Mouse (Mus musculus): ENCODE measurements around the gene Reep3. TPM values are rescaled to one million over a fixed set of nuclear protein-coding genes. Genes with fewer than 3 reads are reported as not detected.
A peak's percentile ranks its signal among the peaks of the same experiment; 100 is the strongest.
"Not testable (repeated sequence)": the region's sequence is repeated elsewhere in the genome, so short reads cannot be mapped to it uniquely, and the experiment has no call there.

The Reep3 gene
- total RNA-seq, 2 experiments from 2014 or later = 16.6 to 17.8 TPM

DNA sequence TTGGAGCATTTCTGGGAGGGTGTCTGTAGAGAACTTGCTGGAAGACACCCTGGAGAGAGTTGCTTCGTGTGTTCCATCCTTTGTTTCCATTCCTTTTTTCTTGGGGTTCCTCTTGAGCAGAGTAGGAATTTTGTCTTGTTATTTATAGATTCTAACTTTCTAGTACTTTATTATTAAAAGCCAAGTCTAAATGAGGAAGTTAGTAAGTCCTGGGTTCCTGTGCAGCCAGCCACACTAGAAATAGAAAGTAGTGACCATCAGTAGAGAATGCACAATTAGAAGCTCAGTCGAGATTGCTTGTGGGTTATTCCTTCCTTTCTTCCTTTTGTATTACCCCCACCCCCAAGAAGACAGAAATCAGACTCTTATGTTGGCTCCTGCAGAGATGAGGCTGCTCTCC, 27.0 kb upstream of the Reep3 start:
- TF ChIP-seq CTCF (IDR thresholded peaks at IDR 0.05) = no peak
- no peak for DNase-seq (ENCODE audit: extremely low spot score in 1 of 2, low spot score in 2 of 2)
- no peak overlapping the region for H3K4me3 ChIP-seq
- peak overlapping the region; percentile 72 for H3K27ac ChIP-seq
- intact Hi-C loops (cut with DNase I) = no loop called here

DNA sequence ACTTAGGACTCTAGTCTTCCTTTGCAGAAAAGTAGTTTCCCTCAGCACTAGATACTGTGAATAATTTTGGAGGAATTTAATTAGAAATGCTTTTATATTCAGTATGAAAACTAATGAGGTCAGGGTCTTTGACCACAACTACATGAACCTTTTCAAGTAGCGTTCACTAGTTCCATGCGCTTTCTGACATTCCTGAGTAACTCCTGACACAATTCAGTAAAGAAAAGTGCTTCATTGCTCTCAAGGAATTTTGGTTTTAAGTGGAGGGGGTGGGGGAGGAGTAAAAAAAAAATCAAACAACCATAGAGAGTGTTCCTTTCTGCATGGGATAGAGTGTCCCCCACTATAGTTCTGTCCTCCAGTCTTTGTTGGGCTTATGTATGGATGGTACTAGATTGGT, 23.9 kb upstream of the Reep3 start:
- H3K4me3 ChIP-seq = no peak overlapping the region
- DNase-seq (ENCODE audit: extremely low spot score in 1 of 2, low spot score in 2 of 2) = no peak
- TF ChIP-seq CTCF (IDR thresholded peaks at IDR 0.05) = no peak
- intact Hi-C loops (cut with DNase I) = no loop called here
- H3K27ac ChIP-seq = no peak overlapping the region

DNA sequence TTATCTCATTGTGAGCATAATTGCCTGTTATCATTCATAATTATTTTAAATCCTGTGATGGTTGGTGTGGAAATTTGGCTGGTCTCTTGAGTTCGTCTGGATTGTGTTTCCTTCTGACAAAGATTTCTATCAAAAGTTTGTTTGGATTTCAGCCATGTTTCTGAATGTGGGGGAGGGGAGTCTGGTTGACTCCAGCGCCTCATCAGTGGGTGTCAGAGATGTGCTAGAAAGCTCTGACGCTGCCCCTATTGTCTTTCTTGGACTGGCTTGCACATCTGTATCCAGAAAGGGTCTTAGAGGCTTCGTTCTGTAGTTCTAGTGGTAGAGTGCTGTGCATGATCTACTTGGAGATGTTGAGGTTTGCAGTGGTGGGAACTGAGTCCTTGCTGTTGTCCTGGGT, 23.4 kb upstream of the Reep3 start:
- no peak for TF ChIP-seq CTCF (IDR thresholded peaks at IDR 0.05)
- intact Hi-C loops (cut with DNase I) = no loop called here

DNA sequence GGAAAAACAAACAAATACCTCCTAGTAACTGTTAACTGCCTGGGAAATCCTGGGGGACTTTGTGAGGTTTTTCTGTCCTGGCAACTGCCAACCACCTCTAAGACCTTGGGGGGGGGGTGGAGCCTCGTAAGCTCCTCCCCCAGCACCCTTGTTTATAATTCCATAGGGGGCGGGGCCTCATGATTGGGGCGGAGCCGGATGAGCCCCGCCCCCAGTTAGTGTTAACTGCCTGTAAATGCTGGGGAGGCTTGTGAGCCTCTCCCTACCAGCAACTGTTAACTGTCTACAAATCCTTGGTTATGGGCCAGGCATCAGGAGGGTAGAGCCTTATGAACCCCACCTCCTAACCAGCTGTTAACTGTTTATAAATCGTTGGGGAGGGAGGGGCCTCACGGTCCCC, 22.5 kb upstream of the Reep3 start:
- TF ChIP-seq CTCF (IDR thresholded peaks at IDR 0.05) = no peak
- intact Hi-C loops (cut with DNase I) = no loop called here

More for the DNA sequence above, 23.4 kb upstream of the Reep3 start:
- no peak overlapping the region for H3K4me3 ChIP-seq
- DNase-seq (ENCODE audit: extremely low spot score in 1 of 2, low spot score in 2 of 2) = no peak
- H3K27ac ChIP-seq = no peak overlapping the region

DNA sequence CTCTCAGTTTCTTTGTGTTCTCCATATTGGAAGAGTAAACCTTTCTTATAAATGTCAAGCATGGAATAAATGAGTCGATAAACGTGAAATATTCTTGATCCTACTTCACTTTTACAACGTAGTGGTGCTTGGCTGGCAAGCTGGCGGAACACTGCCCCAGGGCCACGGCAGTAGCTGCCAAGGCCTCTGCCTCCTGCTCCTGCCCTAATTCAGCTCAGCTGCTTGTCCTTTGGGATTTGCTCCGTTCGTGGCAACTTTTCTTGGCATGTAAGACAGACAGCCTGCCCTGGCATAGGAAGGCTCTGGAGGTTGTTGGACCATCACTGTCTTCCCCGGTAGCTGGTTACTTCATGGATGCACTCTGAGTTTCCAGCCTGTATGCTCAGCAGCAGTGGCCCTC, 19.5 kb upstream of the Reep3 start:
- no peak overlapping the region for H3K4me3 ChIP-seq
- intact Hi-C loops (cut with DNase I) = no loop called here
- H3K27ac ChIP-seq = peak overlapping the region; percentile 12; the same call in 1 of the 2 replicates
- no peak for DNase-seq (ENCODE audit: extremely low spot score in 1 of 2, low spot score in 2 of 2)
- no peak for TF ChIP-seq CTCF (IDR thresholded peaks at IDR 0.05)

More for the DNA sequence above, 22.5 kb upstream of the Reep3 start:
- no peak overlapping the region for H3K4me3 ChIP-seq
- no peak for DNase-seq (ENCODE audit: extremely low spot score in 1 of 2, low spot score in 2 of 2)
- no peak overlapping the region for H3K27ac ChIP-seq

DNA sequence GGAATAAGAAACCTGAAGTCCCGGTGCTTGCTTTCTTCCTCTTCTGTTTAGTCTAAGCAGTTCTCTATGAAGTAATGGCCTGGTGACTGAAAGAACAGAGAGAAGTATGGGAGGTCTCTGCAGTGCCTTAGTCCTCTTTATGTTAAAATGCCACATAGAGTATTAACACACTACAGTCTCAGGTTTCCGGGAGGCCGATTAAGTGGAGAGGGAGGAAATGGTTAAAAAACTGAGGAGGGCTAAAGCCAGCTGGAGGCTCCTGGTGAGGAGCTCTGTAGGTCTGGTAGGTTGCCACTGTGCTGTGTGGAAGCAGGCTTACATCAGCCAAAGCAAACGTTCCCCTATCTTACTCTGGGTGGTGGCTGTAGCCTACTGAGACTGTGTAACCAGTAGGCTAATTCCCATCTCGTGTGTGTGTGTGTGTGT, 18.9 kb upstream of the Reep3 start:
- H3K27ac ChIP-seq = no peak overlapping the region
- DNase-seq (ENCODE audit: extremely low spot score in 1 of 2, low spot score in 2 of 2) = no peak
- no peak overlapping the region for H3K4me3 ChIP-seq
- no peak for TF ChIP-seq CTCF (IDR thresholded peaks at IDR 0.05)
- intact Hi-C loops (cut with DNase I) = no loop called here

DNA sequence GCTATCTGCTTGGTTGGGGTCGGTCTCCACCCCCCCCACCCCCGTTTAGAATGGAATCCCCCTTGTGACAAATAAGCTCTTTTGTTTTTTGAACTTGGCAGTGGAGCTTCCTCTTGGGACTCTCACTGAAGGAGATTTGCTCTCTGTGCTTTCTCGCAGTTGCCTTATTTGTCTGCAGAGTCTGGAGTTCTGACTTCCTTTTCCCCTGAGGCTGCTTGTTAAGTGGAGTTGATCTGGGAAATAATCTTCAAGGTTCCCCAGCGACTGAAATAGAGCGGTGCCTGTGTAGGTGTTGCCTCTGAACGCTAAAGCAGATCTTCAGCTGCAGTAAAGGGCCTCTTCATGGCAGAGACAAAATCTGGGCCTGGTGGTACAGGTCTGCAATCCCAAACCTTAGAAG, 18.4 kb upstream of the Reep3 start:
- TF ChIP-seq CTCF (IDR thresholded peaks at IDR 0.05) = no peak
- intact Hi-C loops (cut with DNase I) = no loop called here
- no peak for DNase-seq (ENCODE audit: extremely low spot score in 1 of 2, low spot score in 2 of 2)
- peak overlapping the region; percentile 53 for H3K27ac ChIP-seq
- no peak overlapping the region for H3K4me3 ChIP-seq

DNA sequence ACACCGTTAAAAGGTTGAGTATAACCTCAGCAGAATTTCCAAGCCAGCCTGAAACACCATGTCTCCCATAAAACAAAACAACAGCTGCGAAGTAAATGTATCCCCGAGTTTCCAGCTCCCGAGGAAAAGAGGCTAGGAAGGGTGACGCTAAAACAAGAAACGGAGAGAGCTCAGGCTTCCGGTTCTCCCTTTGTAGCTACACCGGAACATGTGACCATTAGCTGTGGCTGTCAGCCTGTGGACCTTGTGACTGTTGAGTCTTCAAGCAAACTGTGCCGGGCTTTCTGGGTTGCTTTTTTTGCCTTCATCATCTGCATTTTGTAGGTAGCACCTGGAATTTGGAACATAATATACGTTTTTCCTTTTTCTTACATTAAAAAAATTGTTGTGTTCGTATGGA, 17.1 kb upstream of the Reep3 start:
- intact Hi-C loops (cut with DNase I) = no loop called here
- no peak for DNase-seq (ENCODE audit: extremely low spot score in 1 of 2, low spot score in 2 of 2)
- Histone ChIP-seq H3K27ac (0 out of 2 replicates have a peak overlapping the region, but pooled peaks have one; percentile 19), H3K4me3 (no peak overlapping the region)
- TF ChIP-seq CTCF (IDR thresholded peaks at IDR 0.05) = no peak

DNA sequence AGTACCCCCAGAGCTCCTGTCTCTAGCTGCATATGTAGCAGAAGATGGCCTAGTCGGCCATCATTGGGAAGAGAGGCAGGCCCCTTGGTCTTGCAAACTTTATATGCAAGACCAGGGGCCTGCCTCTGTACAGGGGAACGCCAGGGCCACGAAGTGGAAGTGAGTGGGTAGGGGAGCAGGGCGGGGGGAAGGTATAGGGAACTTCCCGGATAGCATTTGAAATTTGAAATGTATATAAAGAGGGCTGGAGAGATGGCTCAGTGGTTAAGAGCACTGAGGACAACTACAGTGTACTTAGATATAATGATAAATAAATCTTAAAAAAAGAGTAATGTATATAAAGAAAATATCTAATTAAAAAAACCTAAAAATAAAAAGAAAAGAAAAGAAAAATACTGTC, 16.2 kb upstream of the Reep3 start:
- H3K27ac ChIP-seq; intact Hi-C loops (cut with DNase I); H3K4me3 ChIP-seq; DNase-seq (ENCODE audit: extremely low spot score in 1 of 2, low spot score in 2 of 2): not testable (repeated sequence)

DNA sequence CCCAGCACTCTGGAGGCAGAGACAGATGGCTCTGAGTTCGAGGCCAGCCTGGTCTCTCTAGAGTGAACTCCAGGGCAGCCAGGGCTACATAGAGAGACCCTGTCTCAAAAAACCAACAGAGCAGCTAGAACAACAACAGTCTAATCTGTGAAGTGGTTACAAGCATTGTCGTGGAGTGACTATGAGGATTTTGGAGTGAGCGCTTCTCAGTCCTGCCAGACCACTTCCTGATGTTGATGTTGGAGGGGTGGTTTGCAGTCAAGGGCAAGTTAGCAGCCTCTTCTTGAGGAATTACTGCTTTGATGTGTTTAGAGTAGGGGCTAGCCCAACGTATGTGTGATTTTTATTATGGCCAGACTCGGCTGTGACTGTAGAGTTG, 15.0 kb upstream of the Reep3 start:
- no peak for TF ChIP-seq CTCF (IDR thresholded peaks at IDR 0.05)
- H3K27ac ChIP-seq = no peak overlapping the region

DNA sequence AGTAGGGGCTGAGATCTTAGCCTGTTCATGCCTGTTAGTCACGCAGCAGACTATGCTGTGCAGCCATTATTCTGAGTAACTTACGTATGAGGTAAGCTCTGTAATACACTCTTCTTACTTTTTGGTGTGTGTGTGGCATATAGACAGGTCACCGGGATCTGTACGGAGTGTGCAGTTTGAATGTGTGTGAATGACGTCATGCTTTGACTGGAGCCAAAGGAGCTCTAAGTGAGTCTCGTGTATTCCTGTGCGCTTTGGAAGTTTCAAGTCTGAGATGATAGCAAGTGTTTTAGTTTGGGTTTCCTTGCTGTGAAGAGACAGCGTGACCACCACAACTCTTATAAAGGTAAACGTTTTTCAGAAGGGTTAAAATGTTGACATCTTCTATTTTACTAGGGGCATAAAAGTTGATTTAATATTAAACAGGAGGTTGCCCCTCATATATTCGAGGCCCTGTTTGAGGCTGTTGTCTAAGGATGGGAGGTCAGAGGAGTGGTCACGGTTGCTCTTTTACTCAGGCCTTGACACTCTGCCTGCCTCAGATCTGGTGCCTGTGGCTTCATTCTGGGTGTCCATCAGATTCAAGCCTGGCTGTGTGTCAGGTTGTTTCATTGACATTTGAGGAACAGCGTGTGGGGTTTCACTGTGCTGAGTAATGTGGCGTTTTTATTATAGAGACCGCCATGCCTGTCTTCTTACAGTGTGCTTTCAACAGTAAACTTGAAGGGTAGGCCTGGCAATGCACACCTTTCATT, 14.5 kb upstream of the Reep3 start:
- TF ChIP-seq CTCF (IDR thresholded peaks at IDR 0.05) = no peak
- Histone ChIP-seq H3K4me3 (no peak overlapping the region), H3K27ac (no peak overlapping the region)
- no peak for DNase-seq (ENCODE audit: extremely low spot score in 1 of 2, low spot score in 2 of 2)
- intact Hi-C loops (cut with DNase I) = no loop called here

More for the DNA sequence above, 15.0 kb upstream of the Reep3 start:
- intact Hi-C loops (cut with DNase I) = no loop called here
- H3K4me3 ChIP-seq = no peak overlapping the region
- DNase-seq (ENCODE audit: extremely low spot score in 1 of 2, low spot score in 2 of 2) = no peak

DNA sequence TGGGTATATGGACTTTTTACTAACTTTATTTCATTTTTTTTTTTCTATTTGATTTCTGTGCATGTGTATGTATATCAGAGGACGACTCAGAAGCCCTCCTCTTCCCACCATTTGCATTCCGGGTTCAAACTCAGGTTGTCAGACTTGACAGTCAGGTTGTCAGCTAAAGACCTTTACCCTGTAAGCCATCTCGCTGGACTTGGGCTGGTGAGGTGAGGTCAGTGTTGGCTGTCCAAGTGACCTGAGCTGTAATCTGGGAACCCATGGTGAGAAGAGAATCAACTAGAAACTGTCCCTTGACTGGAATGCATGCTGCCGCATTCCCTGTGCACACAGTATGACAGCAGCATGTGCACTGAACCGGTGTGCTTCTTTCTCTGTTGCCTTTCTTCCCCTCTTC, 12.9 kb upstream of the Reep3 start:
- intact Hi-C loops (cut with DNase I) = no loop called here
- no peak overlapping the region for H3K4me3 ChIP-seq
- no peak overlapping the region for H3K27ac ChIP-seq
- no peak for DNase-seq (ENCODE audit: extremely low spot score in 1 of 2, low spot score in 2 of 2)
- TF ChIP-seq CTCF (IDR thresholded peaks at IDR 0.05) = no peak

DNA sequence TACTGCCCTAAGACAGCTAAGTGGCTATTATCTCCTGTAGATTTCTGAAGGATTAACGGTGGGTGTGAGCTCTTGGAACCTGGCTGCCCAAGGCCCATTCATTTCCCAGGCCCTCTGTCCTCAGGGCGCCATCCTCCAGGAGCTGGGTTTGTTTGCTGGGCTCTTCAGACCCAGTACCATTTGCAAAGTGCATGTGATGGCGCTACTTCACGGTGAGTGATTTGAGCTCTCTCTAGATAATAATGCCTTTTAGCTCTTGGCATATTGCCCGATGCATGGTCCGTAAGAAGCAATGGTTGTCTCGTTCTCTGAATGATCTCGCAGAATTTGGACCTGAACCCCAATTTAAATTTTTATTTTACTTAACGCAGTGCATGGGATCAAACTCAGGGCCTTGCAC, 11.4 kb upstream of the Reep3 start:
- no peak for TF ChIP-seq CTCF (IDR thresholded peaks at IDR 0.05)
- Histone ChIP-seq H3K27ac (no peak overlapping the region), H3K4me3 (no peak overlapping the region)
- no peak for DNase-seq (ENCODE audit: extremely low spot score in 1 of 2, low spot score in 2 of 2)
- intact Hi-C loops (cut with DNase I) = no loop called here

Measured in left cerebral cortex, adult 2 months (tissue).